Mouse (Mus musculus) liver, adult 2 months (tissue): ENCODE measurements around the gene Cd160.

ENCODE experiments used
- CTCF ChIP-seq: fragments of 200-500 bp; IDR thresholded peaks from 2 replicates; pipeline ENCODE4 v1.5.1; 2011; ENCODE audit warnings: low read depth, low read length, control low read depth
- POLR2A ChIP-seq: fragments of 200-500 bp; IDR thresholded peaks from 2 replicates; pipeline ENCODE4 v1.6.1; 2011; ENCODE audit warnings: low read length, control low read depth; ENCODE audit not compliant: insufficient read depth; ENCODE audit errors: extremely low read depth

DNA sequence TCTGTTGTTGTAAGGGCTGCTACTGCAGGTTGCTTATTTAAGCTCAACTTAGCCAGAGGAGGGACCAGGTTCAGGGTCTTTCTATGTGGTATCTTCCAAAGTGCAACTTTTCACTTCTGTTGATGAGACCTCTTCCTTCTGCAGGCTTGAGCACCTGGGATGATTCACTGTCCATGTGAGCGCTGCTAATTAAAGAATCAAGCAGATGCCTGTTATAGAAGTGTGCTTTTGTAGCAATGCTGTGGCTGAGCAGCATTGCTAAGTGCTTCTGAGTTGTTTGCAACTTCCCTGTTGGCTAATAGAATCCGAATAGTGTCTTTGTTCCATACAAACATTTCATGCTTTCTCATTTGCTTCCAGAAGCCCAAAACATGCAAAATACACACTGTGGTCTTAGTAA, 41.1 kb upstream of the Cd160 start:
- TF ChIP-seq CTCF (no peak), POLR2A (no peak)
